Mouse (Mus musculus) MEL-GATA-1-ER (cell line): ENCODE results near the gene Lsamp.

Source experiments
- DNase-seq: peaks from one replicate; pipeline ENCODE4 v3.0.0-alpha.2; 2012; ENCODE audit warnings: low read depth; ENCODE audit errors: extremely low read depth

Lsamp gene

GRCm38 (mm10) chr16:41746235-41746911, 1762.2 kb downstream of the Lsamp start:
- no peak for DNase-seq

GRCm38 (mm10) chr16:41747874-41748273, 1763.7 kb downstream of the Lsamp start:
- DNase-seq, result no peak

- no peak for DNase-seq
These were observed 1764.6 kb downstream of the Lsamp start for GRCm38 (mm10) chr16:41748759-41749158.

DNA sequence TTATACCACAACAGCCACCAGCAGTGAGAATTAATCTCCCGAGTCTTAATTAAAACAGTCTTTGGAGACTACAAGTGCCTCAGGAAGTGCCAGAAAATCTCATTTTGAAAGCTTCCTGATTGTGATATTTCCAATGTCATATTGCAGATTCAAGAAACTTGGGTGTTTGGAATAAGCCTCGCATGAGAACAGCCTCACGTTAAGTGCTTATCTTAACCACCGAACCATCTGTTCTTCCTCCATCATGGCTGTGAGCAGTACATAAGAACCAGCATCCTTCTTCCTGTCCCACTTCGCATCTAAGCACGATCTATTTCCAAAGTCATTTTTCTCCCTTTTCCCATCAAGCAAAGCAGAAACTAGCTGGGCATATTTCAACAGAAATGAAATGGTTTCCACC, 1780.1 kb downstream of the Lsamp start:
- no peak for DNase-seq

- DNase-seq, result no peak
These were observed 1787.4 kb downstream of the Lsamp start for GRCm38 (mm10) chr16:41771427-41772125.

DNA sequence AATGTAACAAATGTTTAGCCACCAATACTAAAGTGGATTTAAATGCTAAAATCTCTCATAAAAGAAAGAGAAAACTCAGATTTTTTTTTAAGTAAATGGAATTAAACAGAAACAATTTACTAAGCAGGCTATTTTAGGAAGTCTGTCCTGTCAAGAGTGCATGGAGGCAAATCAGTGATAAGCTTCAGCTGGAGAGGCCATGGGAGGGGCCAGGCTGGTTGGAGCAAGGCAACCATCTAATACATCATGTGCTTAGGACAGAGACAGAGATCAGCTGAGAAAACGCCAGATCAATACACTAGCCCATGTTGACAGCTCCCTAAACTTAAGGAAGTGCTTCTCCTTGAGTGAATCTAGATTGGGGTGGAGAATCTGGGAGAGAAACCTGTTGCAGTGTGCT, 1793.4 kb downstream of the Lsamp start:
- no peak for DNase-seq

DNA sequence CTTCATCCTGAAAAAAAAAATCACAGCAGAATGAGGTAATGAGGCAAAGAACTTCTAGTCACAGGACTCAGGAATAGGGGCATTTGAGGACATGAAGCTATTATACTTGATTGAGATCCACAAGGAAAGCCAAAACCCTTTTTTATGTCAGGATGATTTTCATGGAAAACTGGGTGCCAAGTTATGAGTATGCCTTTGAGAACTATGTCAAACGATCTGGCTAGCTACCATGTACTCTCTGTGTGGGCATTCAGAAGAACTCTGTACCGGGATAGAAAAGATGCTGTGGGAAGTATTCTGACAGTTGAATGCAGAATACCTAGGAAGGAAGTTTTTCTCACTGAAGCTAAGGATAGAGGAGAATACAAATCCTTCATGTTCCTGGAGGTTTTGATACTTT, 1801.4 kb downstream of the Lsamp start:
- DNase-seq, result no peak

DNA sequence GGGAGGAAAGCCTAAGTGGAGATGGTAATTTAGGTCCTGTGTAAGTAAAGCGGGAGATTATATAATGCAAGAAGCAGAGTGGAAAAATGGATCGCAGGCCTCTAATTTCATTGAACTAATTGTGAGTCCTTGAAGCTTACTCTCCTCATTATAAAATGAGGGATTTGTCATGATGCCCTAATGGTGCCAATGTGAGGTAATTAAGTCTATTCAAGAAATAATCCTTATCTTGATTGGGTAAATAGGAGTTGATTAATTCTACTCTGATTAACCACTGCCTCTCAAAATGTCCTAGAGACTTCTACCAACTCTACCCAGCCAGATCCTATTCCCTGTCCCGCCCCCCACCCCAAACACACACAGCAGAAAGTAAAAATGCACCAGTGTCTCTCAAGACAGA, 1802.5 kb downstream of the Lsamp start:
- no peak for DNase-seq

DNA sequence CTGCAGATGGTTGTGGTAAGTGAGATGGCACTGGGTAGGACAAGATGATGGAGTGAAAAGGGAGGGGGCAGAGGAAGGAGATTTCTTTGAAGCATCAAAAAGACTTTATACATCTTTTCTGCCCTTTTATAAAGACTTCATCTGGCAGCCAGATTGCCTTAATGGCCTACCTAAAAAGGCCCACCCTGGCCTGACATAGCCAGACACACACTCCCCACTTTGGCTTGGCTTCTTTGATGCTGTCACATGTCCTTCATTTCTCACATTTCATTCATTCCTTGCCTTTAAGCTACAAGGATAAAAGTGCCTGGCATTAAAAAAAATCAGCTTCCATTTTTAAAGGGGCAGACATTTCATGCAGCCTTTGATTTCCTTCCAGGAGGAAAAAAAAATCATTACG, 1803.0 kb downstream of the Lsamp start:
- no peak for DNase-seq

- no peak for DNase-seq
These were observed 1805.9 kb downstream of the Lsamp start for GRCm38 (mm10) chr16:41790016-41790415.

DNA sequence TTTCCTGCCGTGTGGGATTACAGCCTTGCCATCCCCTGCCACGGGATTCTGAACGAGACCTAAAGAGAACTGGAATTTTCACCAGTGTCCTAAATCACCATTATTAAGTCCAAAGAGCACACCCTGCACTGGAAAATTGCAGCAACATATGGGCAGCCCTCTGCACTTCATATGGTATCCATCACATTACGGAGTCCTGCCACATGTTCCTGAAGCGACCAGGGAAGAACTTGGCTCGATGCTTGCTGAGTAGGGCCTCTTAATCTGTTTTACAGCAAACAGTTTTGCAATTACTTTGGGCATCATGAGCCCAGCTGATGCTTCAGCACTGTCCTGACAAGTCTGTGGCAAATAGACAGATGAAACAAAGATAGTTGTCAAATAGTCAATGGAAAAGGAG, 1836.2 kb downstream of the Lsamp start:
- DNase-seq, result no peak

GRCm38 (mm10) chr16:41826899-41827604, 1842.9 kb downstream of the Lsamp start:
- DNase-seq, result peak; percentile 6

DNA sequence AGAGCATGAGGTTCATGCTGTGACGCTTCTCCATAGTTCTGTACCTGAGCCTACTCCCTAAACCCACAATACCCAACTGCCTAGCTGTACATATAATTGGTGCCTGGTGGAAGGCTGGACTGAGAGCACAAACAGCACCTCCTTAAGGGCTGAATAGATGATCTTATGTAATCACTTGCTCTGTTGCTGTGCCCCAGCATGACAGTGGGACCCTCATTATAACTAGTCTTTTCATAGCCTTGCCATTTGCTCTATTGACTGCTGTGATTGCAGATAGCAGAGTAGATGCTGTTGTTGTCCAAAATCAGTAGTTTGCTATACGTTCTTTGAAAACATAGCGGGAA, 1843.4 kb downstream of the Lsamp start:
- DNase-seq, result no peak

DNA sequence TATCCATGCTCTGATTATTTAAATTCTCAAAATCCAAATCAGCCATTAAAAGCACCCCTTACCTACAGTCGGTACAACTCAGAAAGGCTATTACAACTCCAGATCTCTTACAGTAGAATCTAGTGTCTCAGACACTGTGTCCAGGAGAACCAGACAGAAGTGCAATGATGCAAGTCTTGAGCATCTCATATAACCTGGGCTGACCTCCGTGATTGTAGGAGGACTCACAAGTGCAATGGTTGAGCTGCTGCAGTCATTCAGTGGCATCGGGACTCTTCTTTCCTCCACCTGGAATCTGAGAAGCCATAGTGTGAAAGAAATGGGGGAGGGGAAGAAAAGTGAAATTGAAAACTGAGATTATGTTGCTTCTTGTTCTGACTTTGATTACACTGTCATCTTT, 1850.5 kb downstream of the Lsamp start:
- DNase-seq, result no peak

DNA sequence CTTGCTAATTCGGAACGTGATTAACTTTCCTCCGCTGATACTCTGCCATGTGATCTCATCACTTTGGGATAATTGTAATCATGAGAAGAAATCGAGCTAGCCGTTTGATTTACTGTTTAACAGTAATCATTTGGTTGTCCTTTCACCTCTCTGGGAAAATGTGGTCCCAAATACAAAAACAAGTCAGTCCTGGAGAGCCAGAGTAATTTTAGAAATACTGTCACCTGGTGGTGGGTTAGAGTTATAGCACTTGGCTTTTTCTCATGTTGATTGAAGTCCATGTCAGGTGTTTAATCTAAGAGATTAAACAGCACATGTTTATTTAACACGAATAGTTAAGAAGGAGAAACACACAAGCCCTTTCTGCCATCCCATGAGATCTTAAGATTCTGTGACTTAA, 1851.6 kb downstream of the Lsamp start:
- DNase-seq, result peak; percentile 4

DNA sequence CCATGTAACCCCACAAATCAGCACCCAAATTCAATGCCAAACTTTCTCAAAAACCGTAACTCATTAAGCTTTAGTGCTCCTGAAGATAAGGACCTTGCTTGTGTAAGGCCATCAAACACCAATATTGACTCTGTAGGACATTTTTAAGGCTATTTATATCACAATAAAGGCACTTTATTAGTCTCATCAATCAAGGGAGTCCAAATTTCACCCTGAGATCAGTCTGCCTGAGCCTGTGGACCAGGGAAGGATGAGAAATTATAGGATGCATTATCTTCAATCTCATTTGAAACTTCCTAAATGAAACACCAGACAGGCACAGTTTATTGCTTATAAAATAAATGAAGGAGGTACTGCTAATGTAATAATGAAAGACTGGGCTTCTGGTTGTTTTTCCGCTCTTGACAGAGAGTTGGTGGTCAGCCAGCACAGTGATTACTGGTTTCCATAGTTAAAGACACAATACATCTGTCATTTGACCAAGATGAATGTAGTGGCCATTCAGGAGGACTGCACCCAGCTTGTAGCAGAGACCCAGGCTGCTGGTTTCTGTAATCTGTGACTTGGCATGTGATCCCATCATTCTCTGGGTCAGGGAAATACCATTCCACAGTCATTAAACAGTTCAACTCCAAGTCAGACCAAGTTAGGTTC, 1855.7 kb downstream of the Lsamp start:
- no peak for DNase-seq

- DNase-seq, result no peak
These were observed 1862.7 kb downstream of the Lsamp start for GRCm38 (mm10) chr16:41846903-41847302.

DNA sequence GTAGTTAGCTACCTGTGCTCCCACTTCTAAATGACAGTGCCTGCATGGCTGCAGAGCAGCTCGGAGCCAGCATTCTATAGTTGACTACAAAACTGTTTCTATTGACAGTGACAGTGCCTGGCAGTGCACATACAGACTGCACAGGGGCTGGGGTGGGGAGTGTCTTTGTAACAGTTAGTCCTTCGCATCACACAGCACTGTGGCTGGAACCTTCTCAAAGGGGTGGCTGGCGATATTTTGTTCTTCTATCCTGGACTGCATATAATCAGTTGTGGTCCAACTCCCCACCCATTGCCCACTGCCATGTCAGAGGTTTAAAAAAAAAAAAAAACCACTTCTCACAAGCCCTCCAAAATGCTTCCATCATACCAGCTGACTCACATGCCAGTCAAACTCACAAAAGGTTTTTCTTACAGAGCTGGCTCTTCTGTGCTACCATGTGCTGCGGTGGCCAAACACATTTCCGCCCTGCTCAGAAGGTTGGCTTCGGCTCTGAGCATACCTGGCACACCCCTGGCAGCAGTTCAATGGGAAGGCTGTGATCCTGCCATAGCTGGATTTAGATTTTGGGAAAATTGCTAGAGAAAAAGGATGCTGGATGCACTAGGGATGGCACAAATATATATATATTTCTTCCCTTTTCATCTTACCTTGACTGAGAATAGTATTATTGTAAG, 1887.9 kb downstream of the Lsamp start:
- no peak for DNase-seq

GRCm38 (mm10) chr16:41888546-41889165, 1904.5 kb downstream of the Lsamp start:
- no peak for DNase-seq

- no peak for DNase-seq
These were observed 1916.6 kb downstream of the Lsamp start for GRCm38 (mm10) chr16:41900783-41901182.

- no peak for DNase-seq
These were observed 1919.5 kb downstream of the Lsamp start for GRCm38 (mm10) chr16:41903654-41904053.
